Mouse (Mus musculus) bone marrow, adult 2 months (tissue): ENCODE measurements around the gene Atf5.

Experiments
- CTCF ChIP-seq: fragments of 200-500 bp; IDR thresholded peaks from 2 replicates; pipeline ENCODE4 v1.5.1; 2011; ENCODE audit warnings: low read length, control low read depth; ENCODE audit not compliant: control insufficient read depth, insufficient read depth
- POLR2A ChIP-seq: fragments of 200-500 bp; IDR thresholded peaks from 2 replicates; pipeline ENCODE4 v1.6.1; 2011; ENCODE audit warnings: low read depth, mild to moderate bottlenecking, control low read depth, low read length, borderline replicate concordance; ENCODE audit not compliant: control insufficient read depth

- no peak for TF ChIP-seq CTCF
- no peak; the same call in 1 of the 2 replicates for TF ChIP-seq POLR2A
Measured at GRCm38 (mm10) chr7:44852259-44853027, 36.0 kb upstream of the Atf5 start.
